Mouse (Mus musculus) hindbrain, embryonic 13.5 days (tissue): ENCODE measurements around the gene Vwa8. TPM values are rescaled to one million over a fixed set of nuclear protein-coding genes. Genes with fewer than 3 reads are reported as not detected.
"Not testable (repeated sequence)": the region's sequence is repeated elsewhere in the genome, so short reads cannot be mapped to it uniquely, and the experiment has no call there.

ENCODE experiments used
- ATAC-seq: fragments of 200-750 bp; cut with Nextera tagmentation; 2 replicates; pipeline ENCODE4 v1.8.0; 2017; ENCODE audit warnings: moderate TSS enrichment; ENCODE audit not compliant: low FRiP score
- H3K27ac ChIP-seq: fragments of 300-500 bp; sonication (generic); 2 replicates; pipeline ENCODE4 v1.5.1; 2015; ENCODE audit warnings: inconsistent platforms, mild to moderate bottlenecking, moderate library complexity
- H3K27me3 ChIP-seq: fragments of 300-500 bp; sonication (generic); 2 replicates; pipeline ENCODE4 v1.6.1; 2015; ENCODE audit warnings: mild to moderate bottlenecking, inconsistent platforms
- H3K36me3 ChIP-seq: fragments of 300-500 bp; sonication (generic); 2 replicates; pipeline ENCODE4 v1.6.1; 2015; ENCODE audit warnings: mild to moderate bottlenecking, inconsistent platforms
- H3K4me1 ChIP-seq: fragments of 300-500 bp; sonication (generic); replicated peaks from 2 replicates; pipeline ENCODE4 v1.6.1; 2015; ENCODE audit warnings: inconsistent platforms
- H3K4me2 ChIP-seq: fragments of 300-500 bp; sonication (generic); 2 replicates; pipeline ENCODE4 v1.6.1; 2015; ENCODE audit warnings: inconsistent platforms, mild to moderate bottlenecking, moderate library complexity
- H3K4me3 ChIP-seq: fragments of 300-500 bp; sonication (generic); 2 replicates; pipeline ENCODE4 v1.5.1; 2015; ENCODE audit warnings: mild to moderate bottlenecking, inconsistent platforms
- H3K9ac ChIP-seq: fragments of 300-500 bp; sonication (generic); 2 replicates; pipeline ENCODE4 v1.6.1; 2015; ENCODE audit warnings: mild to moderate bottlenecking, inconsistent platforms
- H3K9me3 ChIP-seq: fragments of 300-500 bp; sonication (generic); 2 replicates; pipeline ENCODE4 v1.6.1; 2016; ENCODE audit warnings: inconsistent platforms
- WGBS: fragments of 180-500 bp; shearing (Covaris S2); methylation state at CpG from one replicate; pipeline ENCODE4 v1.1.7; 2015; 5-methylcytosine and 5-hydroxymethylcytosine counted together
- polyA plus RNA-seq: library from polyadenylated mRNA; unstranded; fragments of >200 nt; fragmentation: Nextera tagmentation; extraction: Ambion mirVana; gene quantifications from 2 replicates; pipeline ENCODE4 v1.2.1, GENCODE M21; 2015

Vwa8 gene
- polyA plus RNA-seq, 1 experiment from 2014 or later, result 5.9 TPM

GRCm38 (mm10) chr14:78886566-78887234 lies 37.8 kb downstream of the Vwa8 start:
- no peak overlapping the region for H3K27ac ChIP-seq
- no peaks in the 10 kb centered on the region for H3K9me3 ChIP-seq
- H3K4me2 ChIP-seq, result no peak overlapping the region
- peaks cover 13% of the 10 kb centered on the region for H3K4me1 ChIP-seq
- no peaks in the 10 kb centered on the region for H3K36me3 ChIP-seq
- no peak overlapping the region for H3K4me3 ChIP-seq
- WGBS, result 86% methylated on average over 8 of the region's 8 CpGs
- H3K9ac ChIP-seq, result no peak overlapping the region
- H3K27me3 ChIP-seq, result no peaks in the 10 kb centered on the region
- peak; percentile 36 for ATAC-seq

GRCm38 (mm10) chr14:78887494-78887893 lies 38.6 kb downstream of the Vwa8 start:
- not testable (repeated sequence) for H3K27me3 ChIP-seq, H3K9me3 ChIP-seq, H3K9ac ChIP-seq, H3K4me3 ChIP-seq, H3K4me2 ChIP-seq, H3K36me3 ChIP-seq, H3K27ac ChIP-seq, ATAC-seq
- peaks cover 12% of the 10 kb centered on the region for H3K4me1 ChIP-seq
- WGBS, result 96% methylated on average over 18 of the region's 18 CpGs

GRCm38 (mm10) chr14:78895496-78895895 lies 46.6 kb downstream of the Vwa8 start:
- H3K4me2 ChIP-seq, result no peak overlapping the region
- no peaks in the 10 kb centered on the region for H3K36me3 ChIP-seq
- ATAC-seq, result no peak
- no peaks in the 10 kb centered on the region for H3K4me1 ChIP-seq
- no peaks in the 10 kb centered on the region for H3K27me3 ChIP-seq
- WGBS, result 93% methylated on average over 1 of the region's 1 CpGs
- H3K27ac ChIP-seq, result no peak overlapping the region
- H3K9me3 ChIP-seq, result no peaks in the 10 kb centered on the region
- no peak overlapping the region for H3K9ac ChIP-seq
- H3K4me3 ChIP-seq, result no peak overlapping the region

- no peaks in the 10 kb centered on the region for H3K4me1 ChIP-seq
- H3K9me3 ChIP-seq, result no peaks in the 10 kb centered on the region
- no peaks in the 10 kb centered on the region for H3K27me3 ChIP-seq
- ATAC-seq, result no peak
- no peaks in the 10 kb centered on the region for H3K36me3 ChIP-seq
- WGBS, result 90% methylated on average over 5 of the region's 5 CpGs
- no peak overlapping the region for H3K9ac ChIP-seq
- H3K4me3 ChIP-seq, result no peak overlapping the region
- H3K27ac ChIP-seq, result no peak overlapping the region
- no peak overlapping the region for H3K4me2 ChIP-seq
Measured at GRCm38 (mm10) chr14:78896252-78896651, 47.4 kb downstream of the Vwa8 start.

- H3K36me3 ChIP-seq, result no peaks in the 10 kb centered on the region
- no peak overlapping the region for H3K4me3 ChIP-seq
- 70% methylated on average over 2 of the region's 2 CpGs for WGBS
- H3K4me2 ChIP-seq, result no peak overlapping the region
- H3K9me3 ChIP-seq, result no peaks in the 10 kb centered on the region
- H3K27ac ChIP-seq, result no peak overlapping the region
- no peaks in the 10 kb centered on the region for H3K27me3 ChIP-seq
- H3K9ac ChIP-seq, result no peak overlapping the region
- ATAC-seq, result no peak
- H3K4me1 ChIP-seq, result no peaks in the 10 kb centered on the region
Measured at GRCm38 (mm10) chr14:78900770-78901169, 51.9 kb downstream of the Vwa8 start.

GRCm38 (mm10) chr14:78908205-78908863 lies 59.5 kb downstream of the Vwa8 start:
- no peaks in the 10 kb centered on the region for H3K36me3 ChIP-seq
- no peak overlapping the region for H3K4me2 ChIP-seq
- H3K9me3 ChIP-seq, result no peaks in the 10 kb centered on the region
- no peak overlapping the region for H3K27ac ChIP-seq
- H3K4me1 ChIP-seq, result no peaks in the 10 kb centered on the region
- ATAC-seq, result no peak
- WGBS, result 95% methylated on average over 10 of the region's 10 CpGs
- H3K9ac ChIP-seq, result no peak overlapping the region
- H3K4me3 ChIP-seq, result no peak overlapping the region
- no peaks in the 10 kb centered on the region for H3K27me3 ChIP-seq

GRCm38 (mm10) chr14:78912076-78912475 lies 63.2 kb downstream of the Vwa8 start:
- no peaks in the 10 kb centered on the region for H3K4me1 ChIP-seq
- H3K36me3 ChIP-seq, result no peaks in the 10 kb centered on the region
- H3K4me2 ChIP-seq, result no peak overlapping the region
- no peak overlapping the region for H3K9ac ChIP-seq
- H3K27ac ChIP-seq, result no peak overlapping the region
- ATAC-seq, result no peak
- H3K27me3 ChIP-seq, result no peaks in the 10 kb centered on the region
- no peaks in the 10 kb centered on the region for H3K9me3 ChIP-seq
- no peak overlapping the region for H3K4me3 ChIP-seq
- 88% methylated on average over 10 of the region's 10 CpGs for WGBS

GRCm38 (mm10) chr14:78914180-78914579 lies 65.3 kb downstream of the Vwa8 start:
- H3K4me1 ChIP-seq, result no peaks in the 10 kb centered on the region
- no peaks in the 10 kb centered on the region for H3K36me3 ChIP-seq
- ATAC-seq, result no peak
- H3K27ac ChIP-seq, result no peak overlapping the region
- WGBS, result 85% methylated on average over 8 of the region's 8 CpGs
- H3K9ac ChIP-seq, result no peak overlapping the region
- no peaks in the 10 kb centered on the region for H3K9me3 ChIP-seq
- H3K27me3 ChIP-seq, result no peaks in the 10 kb centered on the region
- H3K4me3 ChIP-seq, result no peak overlapping the region
- no peak overlapping the region for H3K4me2 ChIP-seq

- Histone ChIP-seq H3K4me3 (no peak overlapping the region), H3K27ac (no peak overlapping the region), H3K9ac (no peak overlapping the region), H3K36me3 (no peaks in the 10 kb centered on the region), H3K27me3 (no peaks in the 10 kb centered on the region), H3K4me2 (no peak overlapping the region), H3K9me3 (no peaks in the 10 kb centered on the region), H3K4me1 (no peaks in the 10 kb centered on the region)
- 99% methylated on average over 2 of the region's 2 CpGs for WGBS
- no peak for ATAC-seq
Measured at GRCm38 (mm10) chr14:78916691-78917090, 67.8 kb downstream of the Vwa8 start.

GRCm38 (mm10) chr14:78921219-78921618 lies 72.4 kb downstream of the Vwa8 start:
- Histone ChIP-seq H3K4me1 (0 out of 2 replicates have a peak, but pooled peaks cover 3% of the 10 kb centered on the region), H3K9me3 (no peaks in the 10 kb centered on the region), H3K9ac (no peak overlapping the region), H3K4me2 (no peak overlapping the region), H3K27me3 (no peaks in the 10 kb centered on the region), H3K36me3 (no peaks in the 10 kb centered on the region), H3K27ac (no peak overlapping the region), H3K4me3 (no peak overlapping the region)
- WGBS, result 74% methylated on average over 2 of the region's 2 CpGs
- no peak for ATAC-seq

- 88% methylated on average over 5 of the region's 5 CpGs for whole genome bisulfite sequencing
- no peak for ATAC-seq
Measured at GRCm38 (mm10) chr14:78923631-78924030, 74.8 kb downstream of the Vwa8 start.

GRCm38 (mm10) chr14:78924755-78925537 lies 76.1 kb downstream of the Vwa8 start:
- WGBS, result 73% methylated on average over 21 of the region's 21 CpGs
- peak overlapping the region; percentile 71 for H3K27ac ChIP-seq
- ATAC-seq, result peak; percentile 52; the same call in 1 of the 2 replicates

More at GRCm38 (mm10) chr14:78923631-78924030, 74.8 kb downstream of the Vwa8 start:
- 0 out of 2 replicates have a peak, but pooled peaks cover 3% of the 10 kb centered on the region for H3K4me1 ChIP-seq
- no peaks in the 10 kb centered on the region for H3K36me3 ChIP-seq
- H3K4me3 ChIP-seq, result no peak overlapping the region
- no peaks in the 10 kb centered on the region for H3K27me3 ChIP-seq
- H3K9ac ChIP-seq, result no peak overlapping the region
- no peak overlapping the region for H3K27ac ChIP-seq
- H3K9me3 ChIP-seq, result no peaks in the 10 kb centered on the region
- H3K4me2 ChIP-seq, result no peak overlapping the region

More at GRCm38 (mm10) chr14:78924755-78925537, 76.1 kb downstream of the Vwa8 start:
- Histone ChIP-seq H3K27me3 (no peaks in the 10 kb centered on the region), H3K4me1 (0 out of 2 replicates have a peak, but pooled peaks cover 3% of the 10 kb centered on the region), H3K36me3 (no peaks in the 10 kb centered on the region), H3K4me3 (no peak overlapping the region), H3K4me2 (no peak overlapping the region), H3K9me3 (no peaks in the 10 kb centered on the region), H3K9ac (no peak overlapping the region)
